Comparison of ENCODE assay signal across 19 mouse cellular contexts in genomic region chr16:7206116-7206900, GRCm38 (mm10).
DNase-seq lines count a peak whose midpoint lies in the region; ATAC-seq lines count a peak whose summit lies in the region.
"Had no signal": no experiment of that assay in that cellular context is flagged by ENCODE, and none has a peak within 500 bp of the region (broad histone marks: within the 10 kb centered on the region; RNA-seq: fewer than 3 reads in every experiment).

No protein-coding gene starts in this region.

- no peaks in the 10 kb centered on the region for H3K4me1 ChIP-seq in kidney, embryonic 14.5 days (ENCODE audit: control insufficient read depth, insufficient read depth, low read length)
- no peaks in the 10 kb centered on the region for H3K4me1 ChIP-seq in brown adipose tissue, adult 24 weeks (ENCODE audit: control insufficient read depth, insufficient read depth, insufficient read length, low read length)
- H3K4me1 ChIP-seq: embryonic facial prominence, embryonic 13.5 days; forebrain, embryonic 13.5 days; heart, embryonic 12.5 days; hindbrain, embryonic 15.5 days had no signal

- H3K9me3 ChIP-seq in kidney, embryonic 14.5 days (ENCODE audit: control insufficient read depth, low read length): no peaks in the 10 kb centered on the region
- H3K9me3 ChIP-seq: embryonic facial prominence, embryonic 13.5 days; forebrain, embryonic 13.5 days; heart, embryonic 12.5 days; hindbrain, embryonic 15.5 days had no signal

- H3K36me3 ChIP-seq in kidney, embryonic 14.5 days (ENCODE audit: control insufficient read depth, insufficient read depth, low read length): no peaks in the 10 kb centered on the region
- H3K36me3 ChIP-seq: embryonic facial prominence, embryonic 13.5 days; heart, embryonic 12.5 days; hindbrain, embryonic 15.5 days had no signal

- WGBS in kidney, embryonic 14.5 days: 55% methylated on average over 2 of the region's 2 CpGs

- no peak overlapping the region for H3K4me3 ChIP-seq in kidney, embryonic 14.5 days (ENCODE audit: low read length)
- H3K4me3 ChIP-seq in brown adipose tissue, adult 24 weeks (ENCODE audit: insufficient read depth, low read depth, low read length): no peak overlapping the region
- H3K4me3 ChIP-seq: embryonic facial prominence, embryonic 13.5 days; forebrain, embryonic 13.5 days; heart, embryonic 12.5 days; hindbrain, embryonic 15.5 days had no signal

- DNase-seq in kidney, adult 8-10 months: peak; percentile 18 to 44
- DNase-seq: adrenal gland, postnatal 25 days; cerebellum, adult 11 months; cerebellum, adult 8-10 months; cerebellum, postnatal 25 days; forebrain, postnatal 0 days; gastrocnemius, postnatal 14 days had no signal

- no peak overlapping the region for H3K27ac ChIP-seq in kidney, embryonic 14.5 days (ENCODE audit: low read depth, low read length)
- peak overlapping the region; percentile 24; the same call in 1 of the 2 replicates for H3K27ac ChIP-seq in brown adipose tissue, adult 24 weeks (replicated peaks; ENCODE audit: low read depth, low read length)
- H3K27ac ChIP-seq: embryonic facial prominence, embryonic 13.5 days; forebrain, embryonic 13.5 days; hindbrain, embryonic 15.5 days had no signal

- no peak for ATAC-seq in kidney, embryonic 14.5 days (ENCODE audit: low FRiP score, low TSS enrichment)
- peak; percentile 29 to 42; a peak in 1 of 4 replicates for ATAC-seq in hematopoietic stem cell, adult 5-6 weeks (replicated peaks in 1 of 2; ENCODE audit: insufficient read depth in 1 of 2, low FRiP score in 2 of 2, low TSS enrichment in 1 of 2, low read depth in 1 of 2, poor library complexity in 2 of 2, severe bottlenecking in 2 of 2)
- peak; percentile 29; the same call in 1 of the 2 replicates for ATAC-seq in megakaryocyte progenitor cell, adult 5-6 weeks (replicated peaks; ENCODE audit: poor library complexity)
- ATAC-seq in erythroblast, adult 5-6 weeks (replicated peaks; ENCODE audit: low FRiP score, poor library complexity, severe bottlenecking): no peak
- ATAC-seq: activated CD4-positive, CD25-positive, alpha-beta regulatory T cell, adult 4 months; forebrain, embryonic 13.5 days; forebrain, postnatal 0 days; Patski had no signal

- no peak overlapping the region for H3K4me2 ChIP-seq in kidney, embryonic 14.5 days (replicated peaks; ENCODE audit: low read depth, low read length)
- H3K4me2 ChIP-seq: embryonic facial prominence, embryonic 13.5 days; forebrain, embryonic 13.5 days; heart, embryonic 12.5 days; hindbrain, embryonic 15.5 days had no signal

- no peaks in the 10 kb centered on the region for H3K27me3 ChIP-seq in kidney, embryonic 14.5 days (ENCODE audit: control insufficient read depth, insufficient read depth, low read length)
- H3K27me3 ChIP-seq: CH12.LX; embryonic facial prominence, embryonic 13.5 days; forebrain, embryonic 13.5 days; heart, embryonic 12.5 days; hindbrain, embryonic 15.5 days had no signal

- H3K9ac ChIP-seq in kidney, embryonic 14.5 days (ENCODE audit: low read depth, low read length): no peak overlapping the region
- H3K9ac ChIP-seq: embryonic facial prominence, embryonic 13.5 days; forebrain, embryonic 13.5 days; forebrain, postnatal 0 days; heart, embryonic 12.5 days; hindbrain, embryonic 15.5 days had no signal

Comparison
In these comparisons a context has a peak if more than half of its experiments do, and no peak if none do; other contexts are left out.
1. ATAC-seq: peak in hematopoietic stem cell, adult 5-6 weeks (2 of 2) and megakaryocyte progenitor cell, adult 5-6 weeks (single experiment); none in kidney, embryonic 14.5 days (single experiment) and erythroblast, adult 5-6 weeks (single experiment).